Mouse (Mus musculus) spleen, adult 2 months (tissue): Measurements from ENCODE around the gene Arhgap5.

Source experiments
- CTCF ChIP-seq: fragments of 200-500 bp; IDR thresholded peaks from 2 replicates; pipeline ENCODE4 v1.5.1; 2011; ENCODE audit warnings: mild to moderate bottlenecking, inconsistent platforms; ENCODE audit not compliant: insufficient read depth, insufficient read length, insufficient replicate concordance; ENCODE audit errors: extremely low read depth
- POLR2A ChIP-seq: fragments of 200-500 bp; IDR thresholded peaks from 2 replicates; pipeline ENCODE4 v1.6.1; 2011; ENCODE audit warnings: low read depth, low read length, inconsistent platforms

DNA sequence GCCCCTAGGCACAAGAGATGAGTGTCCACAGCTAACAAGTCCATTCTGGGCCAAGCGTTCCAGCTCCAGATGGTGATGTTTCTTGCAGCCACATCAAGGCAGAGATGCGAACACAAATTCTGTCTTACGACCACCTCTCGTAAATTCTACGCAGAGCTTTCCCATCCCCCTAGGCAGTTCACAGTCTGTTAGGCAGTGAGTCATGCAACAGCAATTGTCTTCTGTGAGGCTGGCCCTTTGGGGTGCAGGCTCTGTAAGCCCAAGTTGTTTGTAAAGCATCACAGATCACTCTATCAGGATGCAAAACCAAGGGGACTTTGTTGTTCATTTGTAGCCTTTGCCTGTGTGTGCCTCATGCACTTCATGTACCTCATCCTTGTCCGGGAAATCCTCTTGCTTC lies 27.7 kb upstream of the Arhgap5 start:
- TF ChIP-seq CTCF (no peak), POLR2A (no peak)
